Comparison of ENCODE assay signal across 18 mouse cellular contexts in the genomic region with DNA sequence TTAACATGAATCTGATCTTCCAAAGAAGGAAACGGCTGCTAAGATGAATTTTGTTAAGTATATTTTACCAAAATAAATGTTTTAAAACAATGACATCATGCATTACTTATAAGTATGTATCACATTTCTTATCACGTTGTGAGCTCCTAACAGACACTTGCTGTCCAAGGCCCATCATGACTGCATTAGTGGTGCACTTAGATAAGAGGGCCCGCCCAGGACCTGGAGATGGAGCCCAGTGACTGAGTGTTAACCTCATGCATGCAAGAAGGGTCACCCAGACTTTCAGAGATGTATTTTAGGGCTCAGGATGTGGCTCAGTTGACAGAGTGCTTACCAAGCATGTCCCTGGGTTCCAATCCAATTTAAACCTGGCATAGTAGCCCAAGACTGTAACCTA. TPM values are rescaled to one million over a fixed set of nuclear protein-coding genes. Genes with fewer than 3 reads are reported as not detected.
A peak's percentile ranks its signal among the peaks of the same experiment; 100 is the strongest.
DNase-seq lines count a peak whose midpoint lies in the region; ATAC-seq and TF ChIP-seq lines count a peak whose summit lies in the region.
"Had no signal": no experiment of that assay in that cellular context is flagged by ENCODE, and none has a peak within 500 bp of the region (broad histone marks: within the 10 kb centered on the region; RNA-seq: fewer than 3 reads in every experiment).

No protein-coding gene starts in this region.

- WGBS in intestine, embryonic 15.5 days, result 70% methylated on average over 3 of the region's 3 CpGs
- 66% methylated on average over 3 of the region's 3 CpGs for WGBS in intestine, postnatal 0 days
- WGBS in liver, embryonic 13.5 days (ENCODE audit: insufficient replicate concordance), result 22% methylated on average over 3 of the region's 3 CpGs
- 61% methylated on average over 3 of the region's 3 CpGs for WGBS in stomach, embryonic 14.5 days

- H3K4me3 ChIP-seq in intestine, embryonic 15.5 days (replicated peaks), result no peak overlapping the region
- H3K4me3 ChIP-seq in intestine, postnatal 0 days (ENCODE audit: low read depth, low read length), result no peak overlapping the region
- no peak overlapping the region for H3K4me3 ChIP-seq in liver, embryonic 13.5 days (replicated peaks)
- no peak overlapping the region for H3K4me3 ChIP-seq in stomach, embryonic 14.5 days (ENCODE audit: low read depth, low read length)
- H3K4me3 ChIP-seq: embryonic facial prominence, embryonic 12.5 days; forebrain, embryonic 12.5 days; layer of hippocampus, adult 2 months; neural tube, embryonic 13.5 days had no signal

- H3K4me2 ChIP-seq in intestine, embryonic 15.5 days (replicated peaks), result no peak overlapping the region
- H3K4me2 ChIP-seq in intestine, postnatal 0 days (replicated peaks; ENCODE audit: low read depth), result no peak overlapping the region
- peak overlapping the region; percentile 51 for H3K4me2 ChIP-seq in liver, embryonic 13.5 days
- H3K4me2 ChIP-seq in stomach, embryonic 14.5 days (replicated peaks; ENCODE audit: low read depth, low read length), result no peak overlapping the region
- H3K4me2 ChIP-seq: embryonic facial prominence, embryonic 12.5 days; forebrain, embryonic 12.5 days; hindbrain, embryonic 14.5 days; neural tube, embryonic 13.5 days had no signal

- no peaks in the 10 kb centered on the region for H3K27me3 ChIP-seq in intestine, embryonic 15.5 days (replicated peaks)
- H3K27me3 ChIP-seq in intestine, postnatal 0 days (replicated peaks; ENCODE audit: control insufficient read depth, insufficient read depth, low read length), result no peaks in the 10 kb centered on the region
- H3K27me3 ChIP-seq in liver, embryonic 13.5 days, result no peaks in the 10 kb centered on the region
- H3K27me3 ChIP-seq in stomach, embryonic 14.5 days (ENCODE audit: control insufficient read depth, insufficient read depth, low read length), result no peaks in the 10 kb centered on the region
- H3K27me3 ChIP-seq: embryonic facial prominence, embryonic 12.5 days; forebrain, embryonic 12.5 days; neural tube, embryonic 13.5 days had no signal

- no peaks in the 10 kb centered on the region for H3K36me3 ChIP-seq in intestine, embryonic 15.5 days
- H3K36me3 ChIP-seq in intestine, postnatal 0 days (ENCODE audit: control insufficient read depth, insufficient read depth), result no peaks in the 10 kb centered on the region
- no peaks in the 10 kb centered on the region for H3K36me3 ChIP-seq in liver, embryonic 13.5 days
- H3K36me3 ChIP-seq in stomach, embryonic 14.5 days (ENCODE audit: control insufficient read depth, insufficient read depth, low read length), result no peaks in the 10 kb centered on the region
- H3K36me3 ChIP-seq: embryonic facial prominence, embryonic 12.5 days; forebrain, embryonic 12.5 days; neural tube, embryonic 13.5 days had no signal

- TF ChIP-seq CTCF in intestine, postnatal 0 days (IDR thresholded peaks at IDR 0.05; ENCODE audit: low read depth), result no peak

- H3K9me3 ChIP-seq in intestine, embryonic 15.5 days, result no peaks in the 10 kb centered on the region
- H3K9me3 ChIP-seq in intestine, postnatal 0 days (ENCODE audit: control insufficient read depth), result no peaks in the 10 kb centered on the region
- H3K9me3 ChIP-seq in liver, embryonic 13.5 days (replicated peaks), result no peaks in the 10 kb centered on the region
- H3K9me3 ChIP-seq in stomach, embryonic 14.5 days (ENCODE audit: control insufficient read depth, low read depth, low read length), result no peaks in the 10 kb centered on the region
- H3K9me3 ChIP-seq: embryonic facial prominence, embryonic 12.5 days; forebrain, embryonic 12.5 days; neural tube, embryonic 13.5 days had no signal

- no peak overlapping the region for H3K9ac ChIP-seq in intestine, embryonic 15.5 days
- H3K9ac ChIP-seq in intestine, postnatal 0 days (ENCODE audit: low read depth, low read length), result no peak overlapping the region
- H3K9ac ChIP-seq in liver, embryonic 13.5 days, result peak overlapping the region; percentile 67
- H3K9ac ChIP-seq in stomach, embryonic 14.5 days (replicated peaks; ENCODE audit: low read depth, low read length), result no peak overlapping the region
- H3K9ac ChIP-seq: embryonic facial prominence, embryonic 12.5 days; forebrain, embryonic 12.5 days; hindbrain, embryonic 14.5 days; neural tube, embryonic 13.5 days had no signal

- peak; percentile 77 for DNase-seq in c-Kit-positive CD71-positive TER-119-positive erythroid progenitor cells, embryonic 14.5 days (ENCODE audit: low spot score)
- peak; percentile 81 for DNase-seq in liver, embryonic 13.5 days
- DNase-seq in gastrocnemius, postnatal 25 days, result no peak
- no peak for DNase-seq in ovary, adult 18-20 months (ENCODE audit: low spot score)
- no peak for DNase-seq in layer of hippocampus, adult 11-12 months (ENCODE audit: low spot score)
- DNase-seq: cerebellum, adult 8-10 months; kidney, adult 8-10 months; thymus, adult 18-20 months had no signal

- no peak overlapping the region for H3K27ac ChIP-seq in intestine, embryonic 15.5 days
- no peak overlapping the region for H3K27ac ChIP-seq in intestine, postnatal 0 days (ENCODE audit: low read depth, low read length)
- peak overlapping the region; percentile 96 for H3K27ac ChIP-seq in liver, embryonic 13.5 days
- H3K27ac ChIP-seq in stomach, embryonic 14.5 days (ENCODE audit: low read length), result no peak overlapping the region
- H3K27ac ChIP-seq: embryonic facial prominence, embryonic 12.5 days; forebrain, embryonic 12.5 days; hindbrain, embryonic 14.5 days; layer of hippocampus, adult 2 months; macrophage; neural tube, embryonic 13.5 days had no signal

- H3K4me1 ChIP-seq in intestine, embryonic 15.5 days (replicated peaks), result no peaks in the 10 kb centered on the region
- no peaks in the 10 kb centered on the region for H3K4me1 ChIP-seq in intestine, postnatal 0 days (replicated peaks; ENCODE audit: control insufficient read depth, insufficient read depth, low read length)
- H3K4me1 ChIP-seq in liver, embryonic 13.5 days (replicated peaks), result peaks cover 46% of the 10 kb centered on the region
- no peaks in the 10 kb centered on the region for H3K4me1 ChIP-seq in stomach, embryonic 14.5 days (ENCODE audit: control insufficient read depth, insufficient read depth, low read length)
- H3K4me1 ChIP-seq: neural tube, embryonic 13.5 days had no signal

- ATAC-seq in intestine, embryonic 15.5 days, result peak; percentile 79; the same call in 1 of the 2 replicates
- ATAC-seq in intestine, postnatal 0 days, result no peak
- ATAC-seq in liver, embryonic 13.5 days (ENCODE audit: low read depth), result peak; percentile 99
- peak; percentile 54; the same call in 1 of the 2 replicates for ATAC-seq in stomach, embryonic 14.5 days (ENCODE audit: insufficient number of reproducible peaks, insufficient read depth, low FRiP score, low read depth)
- ATAC-seq: activated CD4-positive, CD25-positive, alpha-beta regulatory T cell, adult 4 months had no signal

RNA-seq across cellular contexts. Expression of a gene that starts 20.6 kb away (rescaled TPM):
- 11.1 and 11.7 TPM in 2 replicates for polyA plus RNA-seq in intestine, embryonic 15.5 days (2015; fragmentation: Nextera tagmentation; extraction: Ambion mirVana)
- 3.8 and 4.4 TPM in 2 replicates for polyA plus RNA-seq in intestine, postnatal 0 days (2015; fragmentation: Nextera tagmentation; extraction: Ambion mirVana)
- polyA plus RNA-seq in liver, embryonic 13.5 days (2015; fragmentation: Nextera tagmentation; extraction: Ambion mirVana), result 3.1 and 3.7 TPM in 2 replicates
- polyA plus RNA-seq in stomach, embryonic 14.5 days (2014; fragmentation: Nextera tagmentation; extraction: Ambion mirVana), result 17.2 TPM in 2 replicates
- total RNA-seq in gastrocnemius, postnatal 25 days (2021), result 1 to 10 TPM; 1.4 to 1.7 TPM
- polyA plus RNA-seq: activated CD4-positive, CD25-positive, alpha-beta regulatory T cell, adult 4 months had no signal

RNA-seq across cellular contexts. Expression of a gene that starts 34.0 kb away (rescaled TPM):
- 19.8 and 20.4 TPM in 2 replicates for polyA plus RNA-seq in intestine, embryonic 15.5 days (2015; fragmentation: Nextera tagmentation; extraction: Ambion mirVana)
- polyA plus RNA-seq in intestine, postnatal 0 days (2015; fragmentation: Nextera tagmentation; extraction: Ambion mirVana), result 14.5 and 19.5 TPM in 2 replicates
- 1.3 and 1.8 TPM in 2 replicates for polyA plus RNA-seq in liver, embryonic 13.5 days (2015; fragmentation: Nextera tagmentation; extraction: Ambion mirVana)
- polyA plus RNA-seq in stomach, embryonic 14.5 days (2014; fragmentation: Nextera tagmentation; extraction: Ambion mirVana), result 46.6 and 48.6 TPM in 2 replicates
- 10 to 100 TPM in 1 of 2 experiments, 1 to 10 TPM in 1; 8.0 to 12.4 TPM for total RNA-seq in gastrocnemius, postnatal 25 days (2021)
- polyA plus RNA-seq: activated CD4-positive, CD25-positive, alpha-beta regulatory T cell, adult 4 months had no signal

Comparison
In these comparisons a context has a peak if more than half of its experiments do, and no peak if none do; other contexts are left out.
1. DNase-seq: peak in c-Kit-positive CD71-positive TER-119-positive erythroid progenitor cells, embryonic 14.5 days (single experiment) and liver, embryonic 13.5 days (single experiment); none in gastrocnemius, postnatal 25 days (single experiment), ovary, adult 18-20 months (single experiment) and layer of hippocampus, adult 11-12 months (single experiment).